Mouse (Mus musculus) gastrocnemius, postnatal 36 days (tissue): ENCODE data around the gene Vmn1r235. TPM values are rescaled to one million over a fixed set of nuclear protein-coding genes. Genes with fewer than 3 reads are reported as not detected.
"Not testable (repeated sequence)": the region's sequence is repeated elsewhere in the genome, so short reads cannot be mapped to it uniquely, and the experiment has no call there.

Source experiments
- DNase-seq, 2 experiments: peaks; one replicate each; pipeline ENCODE4 v3.0.0; 2022
- intact Hi-C: fragments of 180-260 bp; cut with DNase I; formaldehyde crosslinking; loops from one replicate; pipeline ENCODE4 v1.15.1; 2025
- long read RNA-seq, 2 experiments: library from polyadenylated mRNA; stranded (forward); transcript quantifications; one replicate each; pipeline ENCODE4 v2.0.0; 2021
- microRNA-seq, 2 experiments: library from miRNA; unstranded; fragments of <30 nt; microRNA quantifications; one replicate each; pipeline ENCODE4 v1.2.0; 2021
- total RNA-seq, 2 experiments: library from RNA; stranded (reverse); gene quantifications; 2 replicates each; pipeline ENCODE4 v1.2.3; 2021

Gene Vmn1r235
- not detected for total RNA-seq
- long read RNA-seq, experiment 1, result 0 reads
- long read RNA-seq, experiment 2, result 0 reads

DNA sequence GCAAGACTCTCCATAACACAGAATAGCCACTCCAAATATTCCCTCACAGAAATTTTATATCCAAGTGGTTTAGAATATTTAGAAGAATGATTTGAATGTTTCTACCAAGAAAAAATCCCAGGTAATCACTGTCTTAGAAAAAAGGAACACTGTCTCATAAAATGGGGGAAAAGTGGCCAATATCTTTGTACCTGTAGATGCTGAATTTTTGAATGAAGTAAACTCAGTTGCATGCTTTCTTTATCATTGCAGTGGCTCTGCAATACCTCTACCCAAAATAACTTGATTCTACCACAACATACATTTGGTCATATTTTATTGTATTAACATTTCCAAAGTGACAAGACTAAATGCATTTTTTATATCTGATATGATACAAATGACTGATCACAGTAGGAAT lies at the start of gene Vmn1r235:
Gene Vmn1r235 (plus strand): TSS at position 301 of the 400 bp plus-strand sequence.
- intact Hi-C loops, result no loop called here

DNA sequence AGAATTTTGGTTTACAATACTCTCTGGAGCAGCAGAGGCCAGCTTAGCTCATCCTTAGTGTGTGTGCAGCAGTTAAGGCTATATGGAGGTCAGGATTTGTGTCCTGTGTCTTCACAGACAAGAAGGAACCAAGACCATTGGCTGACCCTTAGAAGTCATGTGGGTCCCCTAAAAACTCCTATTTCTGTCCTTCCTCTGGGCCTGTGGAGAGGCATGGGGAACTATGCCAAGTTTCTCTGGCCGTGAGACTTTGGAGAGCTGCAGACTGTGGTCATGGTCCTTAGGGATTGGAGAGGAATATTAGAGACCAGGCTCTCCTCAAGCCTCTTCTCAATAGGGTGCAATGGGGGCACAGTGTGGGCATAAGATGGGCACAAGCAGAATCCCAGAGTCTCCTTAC lies 45.1 kb upstream of the Vmn1r235 start:
- DNase-seq, intact Hi-C loops: not testable (repeated sequence)

More for the DNA sequence above, at the start of gene Vmn1r235:
- no peak for DNase-seq

DNA sequence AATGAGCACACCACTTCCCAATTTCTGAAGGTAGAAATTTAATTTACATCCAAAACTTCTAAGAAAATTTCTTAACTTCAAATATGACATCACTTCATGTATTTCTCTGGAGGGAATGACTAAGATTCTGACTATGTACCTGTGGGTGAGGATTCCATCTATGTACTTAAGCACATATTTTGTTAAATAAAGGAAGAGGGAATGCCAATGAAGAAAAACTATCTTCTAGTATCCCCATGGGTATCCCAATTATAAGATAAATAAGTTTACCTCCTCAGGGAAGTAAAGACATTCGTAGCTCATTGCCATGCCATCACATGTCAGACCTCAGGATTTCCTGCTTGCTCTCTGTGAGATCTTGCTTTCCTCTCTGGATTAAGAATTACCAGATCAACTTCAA lies 30.4 kb upstream of the Vmn1r235 start, which contains the start of gene Vmn1r234:
Gene Vmn1r234 (plus strand): TSS at position 301 of the 400 bp plus-strand sequence.
- intact Hi-C loops, result no loop called here
- no peak for DNase-seq

DNA sequence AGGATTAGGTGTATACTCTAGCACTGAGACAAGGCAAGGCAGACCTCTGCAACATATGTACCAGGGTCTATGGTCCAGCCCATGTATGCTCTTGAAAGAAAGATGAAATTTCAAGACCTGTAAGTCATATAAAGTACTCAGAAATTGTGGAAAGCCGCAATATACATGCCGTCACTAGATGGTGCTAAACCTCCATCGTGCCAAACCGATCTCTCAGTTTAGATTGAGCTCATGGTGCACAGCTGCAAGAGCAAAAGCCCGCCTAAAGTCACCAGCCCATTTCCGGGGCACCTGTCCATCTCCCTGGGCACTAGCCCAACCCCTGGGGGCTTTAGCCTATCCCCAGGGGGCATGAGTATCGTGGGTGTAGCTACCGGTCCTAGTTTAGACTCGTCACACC lies 24.6 kb upstream of the Vmn1r235 start:
- DNase-seq, result no peak
- intact Hi-C loops, result no loop called here

DNA sequence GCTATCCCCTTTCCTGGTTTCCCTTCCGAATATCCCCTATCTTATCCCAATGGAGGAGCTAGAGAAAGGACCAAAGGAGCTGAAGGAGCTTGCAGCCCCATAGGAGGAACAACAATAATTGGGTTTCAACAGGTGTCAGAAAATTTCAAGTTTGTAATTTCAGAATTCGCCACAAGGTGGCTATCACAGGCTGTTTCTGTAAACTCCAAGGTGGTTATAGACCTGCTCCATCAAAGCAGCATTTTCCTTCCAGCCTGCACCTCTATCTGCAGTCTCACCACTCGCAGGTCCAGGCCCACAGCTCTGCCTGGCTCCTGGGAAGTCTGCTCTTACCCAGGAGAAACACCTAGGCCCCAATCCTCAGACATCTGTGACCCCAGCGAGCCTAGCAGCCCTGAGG lies 15.9 kb downstream of the Vmn1r235 start:
- DNase-seq, result no peak
- intact Hi-C loops, result loop anchor here (5.0 kb wide), 2 partner anchors 150 to 240 kb away; partner anchors contain the start of gene Zfp54

DNA sequence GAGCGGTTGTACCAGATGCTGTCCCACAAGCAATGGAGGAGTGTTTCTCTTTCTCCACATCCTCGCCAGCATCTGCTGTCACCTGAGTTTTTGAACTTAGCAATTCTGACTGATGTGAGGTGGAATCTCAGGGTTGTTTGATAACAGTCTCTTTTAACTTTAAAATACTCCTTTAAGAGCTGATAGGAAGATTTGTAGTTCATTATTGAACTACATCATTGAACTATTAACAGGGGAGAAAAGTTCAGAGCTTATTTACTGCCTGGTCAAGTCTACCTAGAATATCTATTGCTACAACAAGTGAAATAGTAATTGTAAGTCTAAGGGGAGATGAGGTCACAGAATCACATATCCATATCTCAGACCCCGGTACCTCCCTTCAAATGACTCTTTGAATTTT lies 26.4 kb downstream of the Vmn1r235 start, which contains the start of gene Vmn1r236:
Gene Vmn1r236 (plus strand): TSS at position 301 of the 400 bp plus-strand sequence.
- no peak for DNase-seq
- intact Hi-C loops, result no loop called here

DNA sequence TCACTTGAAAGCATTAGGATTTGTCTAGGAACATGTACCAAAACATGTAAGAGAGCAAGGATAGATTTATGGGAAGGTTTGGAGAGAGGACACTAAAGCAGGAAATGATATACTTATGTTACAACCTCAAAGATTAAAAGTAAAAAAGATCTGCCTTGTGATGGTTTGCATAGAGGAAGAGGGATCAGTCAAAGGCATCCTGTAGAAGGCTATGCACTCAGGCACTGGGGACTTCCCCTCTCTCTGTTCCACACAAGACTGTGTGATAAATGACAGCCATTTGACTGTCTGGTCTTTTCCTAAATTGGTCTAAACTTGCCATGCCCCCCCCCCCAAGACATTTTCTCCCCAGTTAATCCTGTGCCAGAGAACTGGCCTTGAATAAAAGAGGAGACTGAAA lies 28.2 kb downstream of the Vmn1r235 start:
- no peak for DNase-seq
- intact Hi-C loops, result no loop called here

DNA sequence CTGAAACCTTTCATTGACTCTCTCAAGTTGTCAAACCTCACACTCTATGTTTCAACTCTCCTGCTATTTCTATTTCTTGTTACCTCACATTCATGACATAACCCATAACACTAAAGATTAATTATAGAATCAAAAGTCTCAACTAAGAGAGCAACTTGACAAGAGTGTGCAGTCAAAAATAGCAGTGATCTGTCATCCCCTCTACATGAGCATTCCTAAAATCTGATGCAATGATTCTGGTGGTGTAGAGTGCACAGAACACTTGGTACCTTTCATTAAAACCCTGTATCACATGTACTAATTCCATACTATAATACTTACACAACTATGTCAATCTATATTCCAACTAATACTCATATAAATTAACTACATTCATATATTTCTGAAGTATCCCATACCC lies 33.5 kb downstream of the Vmn1r235 start:
- DNase-seq, result no peak
- intact Hi-C loops, result no loop called here

DNA sequence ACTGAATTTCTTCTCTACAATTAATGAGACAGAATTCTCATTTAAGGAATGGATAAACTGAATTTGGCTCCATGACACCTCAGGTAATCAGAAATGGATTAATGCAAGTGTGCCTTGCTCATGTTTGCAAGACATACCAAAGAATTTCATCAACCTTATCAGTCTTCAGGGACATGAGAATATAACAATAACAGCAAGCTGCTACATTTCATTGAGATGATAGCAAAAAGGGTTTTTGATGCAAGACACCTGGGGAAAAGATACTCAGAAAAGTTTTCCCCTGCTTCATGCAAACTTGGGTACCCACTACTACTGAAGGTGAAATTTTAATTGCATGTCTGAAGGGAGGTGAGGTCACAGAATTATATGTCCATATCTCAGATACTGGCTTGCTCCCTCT lies 55.4 kb downstream of the Vmn1r235 start, which contains the start of gene Vmn1r237:
Gene Vmn1r237 (plus strand): TSS at position 301 of the 400 bp plus-strand sequence.
- intact Hi-C loops, result no loop called here
- DNase-seq, result no peak

Small RNA genes lying within 50 kb of the gene (microRNA-seq; reads per million reads assigned to microRNA genes)
- 0 reads per million in 2 experiments for gene Gm26384

Other genes starting within 250 kb of the Vmn1r235 start
- gene Zfp160, start 247.5 kb upstream of the Vmn1r235 start, total RNA-seq, result 1 to 10 TPM; 4.2 to 5.1 TPM
- not detected for gene Vmn1r234, start 30.3 kb upstream of the Vmn1r235 start, total RNA-seq
- gene Vmn1r236, start 26.5 kb downstream of the Vmn1r235 start, total RNA-seq, result not detected
- gene Vmn1r237, start 55.5 kb downstream of the Vmn1r235 start, total RNA-seq, result not detected
- gene Zfp677, start 127.3 kb downstream of the Vmn1r235 start, total RNA-seq, result under 1 TPM; 0.54 to 0.69 TPM
- under 1 TPM; 0.49 to 0.74 TPM for gene Zfp54, start 166.8 kb downstream of the Vmn1r235 start, total RNA-seq
- 1 to 10 TPM; 5.4 to 7.0 TPM for gene Zfp51, start 194.0 kb downstream of the Vmn1r235 start, total RNA-seq
- 1 to 10 TPM; 1.3 to 1.8 TPM for gene Zfp53, start 232.6 kb downstream of the Vmn1r235 start, total RNA-seq